Mouse (Mus musculus): ENCODE data around the gene Ptprn2. TPM values are rescaled to one million over a fixed set of nuclear protein-coding genes. Genes with fewer than 3 reads are reported as not detected.

Gene Ptprn2
- total and polyA plus RNA-seq, 3 experiments, result 0.22 TPM; not detected in 2

DNA sequence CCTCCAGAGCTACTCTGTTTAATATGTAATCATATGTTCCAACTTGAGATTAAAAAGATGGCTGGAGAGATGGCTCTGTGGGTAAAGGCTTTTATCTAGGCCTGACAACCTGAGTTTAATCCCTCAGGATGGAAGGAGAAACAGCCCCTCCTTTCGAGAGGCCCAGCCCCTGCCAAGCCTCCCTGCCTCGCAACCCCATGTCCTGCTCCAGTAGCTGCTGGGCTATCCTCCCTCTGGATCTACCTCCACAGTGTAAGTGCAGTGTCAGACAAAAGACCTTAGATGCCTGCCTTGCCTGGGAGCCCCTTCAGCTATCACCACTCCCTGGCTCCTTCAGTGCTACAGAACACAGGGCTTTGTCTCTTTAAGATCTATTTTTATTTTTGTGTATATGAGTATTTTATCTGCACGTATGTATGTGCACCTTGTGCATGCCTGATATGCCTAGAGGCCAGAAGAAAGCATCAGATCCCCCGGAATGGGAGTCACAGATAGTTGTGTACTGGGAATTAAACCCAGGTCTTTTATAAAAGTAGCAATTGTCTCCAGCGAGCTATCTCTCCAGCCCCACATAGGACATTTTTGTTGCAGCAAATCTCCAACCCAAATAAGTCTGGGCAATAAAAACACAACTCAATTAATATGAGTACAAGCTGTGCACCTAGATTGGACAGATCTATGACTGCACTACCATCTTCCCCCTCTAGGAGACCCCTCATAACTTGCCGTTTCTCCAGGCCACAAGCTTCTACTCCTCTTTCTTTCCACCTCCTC lies 775.1 kb downstream of the Ptprn2 start:
- TF ChIP-seq CTCF (IDR thresholded peaks at IDR 0.05; ENCODE audit: low read depth, low read length), result no peak
- no peak for TF ChIP-seq GATA2 (IDR thresholded peaks at IDR 0.05; ENCODE audit: borderline replicate concordance, low read depth, low read length)
- TF ChIP-seq POLR2AphosphoS5 (IDR thresholded peaks at IDR 0.05; ENCODE audit: insufficient replicate concordance, low read depth, low read length), result no peak
- H3K9me3 ChIP-seq (replicated peaks), result peaks cover 74% of the 10 kb centered on the region
- DNase-seq (ENCODE audit: low spot score) (no peak), ATAC-seq (ENCODE audit: extremely low read depth, insufficient number of reproducible peaks, low FRiP score, poor library complexity, severe bottlenecking) (no peak)
- H3K4me3 ChIP-seq (ENCODE audit: low read depth, low read length), result no peak overlapping the region
- H3K27me3 ChIP-seq (ENCODE audit: insufficient read depth, low read length), result no peaks in the 10 kb centered on the region
- no peaks in the 10 kb centered on the region for H3K4me1 ChIP-seq (ENCODE audit: insufficient read depth, low read depth, low read length)
- no peaks in the 10 kb centered on the region for H3K36me3 ChIP-seq (replicated peaks)

DNA sequence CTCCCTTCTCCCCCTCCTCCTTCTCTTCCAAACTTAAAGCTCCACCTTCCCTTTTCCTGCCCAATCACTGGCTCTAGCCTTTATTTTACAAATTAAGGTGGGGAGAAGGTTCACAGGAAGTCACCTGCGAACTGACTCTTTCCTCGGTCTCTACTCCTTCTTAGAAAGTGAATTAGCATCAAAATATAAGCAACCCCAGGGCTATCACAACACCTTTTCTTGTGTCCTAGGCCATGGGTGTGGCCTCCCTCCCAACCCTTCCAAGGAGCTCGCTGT lies 775.6 kb downstream of the Ptprn2 start:
- H3K27me3 ChIP-seq (ENCODE audit: insufficient read depth, low read length), result no peaks in the 10 kb centered on the region
- DNase-seq (ENCODE audit: low spot score), result no peak
- no peak for TF ChIP-seq GATA1 (IDR thresholded peaks at IDR 0.05; ENCODE audit: borderline replicate concordance, low read length)
- no peak for TF ChIP-seq POLR2AphosphoS5 (IDR thresholded peaks at IDR 0.05; ENCODE audit: insufficient replicate concordance, low read depth, low read length)
- no peak for TF ChIP-seq CTCF (IDR thresholded peaks at IDR 0.05; ENCODE audit: low read depth, low read length)
- no peak for TF ChIP-seq GATA2 (IDR thresholded peaks at IDR 0.05; ENCODE audit: borderline replicate concordance, low read depth, low read length)
- TF ChIP-seq TAL1 (conservative IDR thresholded peaks at IDR 0.05; ENCODE audit: low read depth, low read length), result no peak
- H3K9me3 ChIP-seq (replicated peaks), result peaks cover 72% of the 10 kb centered on the region
- no peak for ATAC-seq (ENCODE audit: extremely low read depth, insufficient number of reproducible peaks, low FRiP score, poor library complexity, severe bottlenecking)
- no peaks in the 10 kb centered on the region for H3K4me1 ChIP-seq (ENCODE audit: insufficient read depth, low read depth, low read length)
- H3K4me3 ChIP-seq (ENCODE audit: low read depth, low read length), result no peak overlapping the region
- H3K36me3 ChIP-seq (replicated peaks), result no peaks in the 10 kb centered on the region

DNA sequence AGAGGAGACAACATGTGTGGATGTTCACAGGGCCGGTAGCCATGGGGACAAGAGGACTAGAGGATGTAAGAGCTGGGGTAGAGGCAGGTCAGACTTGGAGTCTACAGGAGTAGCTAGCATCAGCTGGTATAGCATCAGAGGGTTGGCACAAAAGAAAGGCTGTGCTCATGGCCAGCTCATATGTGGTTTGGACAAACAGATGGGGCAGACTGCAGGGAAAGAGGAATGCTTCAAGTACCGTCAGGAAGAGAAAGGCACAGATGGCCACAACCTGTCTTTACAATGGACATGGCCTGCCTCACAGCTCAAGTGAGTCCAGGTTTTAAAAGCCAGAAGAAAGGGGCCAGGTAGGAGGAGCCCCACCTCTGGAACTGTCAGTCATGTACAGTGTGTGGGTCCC lies 776.5 kb downstream of the Ptprn2 start:
- Histone ChIP-seq H3K4me3 (ENCODE audit: low read depth, low read length) (no peak overlapping the region), H3K4me1 (ENCODE audit: insufficient read depth, low read depth, low read length) (no peaks in the 10 kb centered on the region), H3K9me3 (replicated peaks) (peaks cover 72% of the 10 kb centered on the region), H3K27me3 (ENCODE audit: insufficient read depth, low read length) (no peaks in the 10 kb centered on the region), H3K36me3 (replicated peaks) (no peaks in the 10 kb centered on the region)
- DNase-seq (ENCODE audit: low spot score) (no peak), ATAC-seq (ENCODE audit: extremely low read depth, insufficient number of reproducible peaks, low FRiP score, poor library complexity, severe bottlenecking) (no peak)
- TF ChIP-seq GATA2 (IDR thresholded peaks at IDR 0.05; ENCODE audit: borderline replicate concordance, low read depth, low read length) (no peak), POLR2AphosphoS5 (IDR thresholded peaks at IDR 0.05; ENCODE audit: insufficient replicate concordance, low read depth, low read length) (no peak), TAL1 (conservative IDR thresholded peaks at IDR 0.05; ENCODE audit: low read depth, low read length) (no peak), CTCF (IDR thresholded peaks at IDR 0.05; ENCODE audit: low read depth, low read length) (no peak), GATA1 (IDR thresholded peaks at IDR 0.05; ENCODE audit: borderline replicate concordance, low read length) (no peak)

DNA sequence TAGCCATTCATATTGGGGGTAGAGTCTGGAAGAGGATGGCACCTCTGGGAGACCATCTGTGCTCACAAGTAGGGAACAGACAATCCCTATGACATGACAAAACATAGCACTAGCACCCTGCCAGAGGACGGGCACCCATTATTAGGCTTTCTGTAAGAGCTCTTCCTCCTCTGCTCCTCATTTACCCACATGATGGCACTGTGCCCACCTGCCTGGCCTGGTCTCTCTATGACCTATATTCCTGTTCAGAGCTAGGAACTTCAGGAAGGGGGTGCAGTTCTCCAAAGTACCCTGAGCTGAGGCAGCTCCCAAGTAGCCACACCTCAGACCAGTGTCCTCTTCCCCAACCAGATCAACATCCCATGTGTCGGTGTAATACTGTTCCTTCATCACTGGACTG lies 777.6 kb downstream of the Ptprn2 start:
- TF ChIP-seq POLR2AphosphoS5 (IDR thresholded peaks at IDR 0.05; ENCODE audit: insufficient replicate concordance, low read depth, low read length), result no peak
- no peak for TF ChIP-seq GATA1 (IDR thresholded peaks at IDR 0.05; ENCODE audit: borderline replicate concordance, low read length)
- no peak for TF ChIP-seq CTCF (IDR thresholded peaks at IDR 0.05; ENCODE audit: low read depth, low read length)
- TF ChIP-seq GATA2 (IDR thresholded peaks at IDR 0.05; ENCODE audit: borderline replicate concordance, low read depth, low read length), result no peak
- TF ChIP-seq TAL1 (conservative IDR thresholded peaks at IDR 0.05; ENCODE audit: low read depth, low read length), result no peak
- no peak overlapping the region for H3K4me3 ChIP-seq (ENCODE audit: low read depth, low read length)
- no peaks in the 10 kb centered on the region for H3K27me3 ChIP-seq (ENCODE audit: insufficient read depth, low read length)
- no peak for ATAC-seq (ENCODE audit: extremely low read depth, insufficient number of reproducible peaks, low FRiP score, poor library complexity, severe bottlenecking)
- no peaks in the 10 kb centered on the region for H3K4me1 ChIP-seq (ENCODE audit: insufficient read depth, low read depth, low read length)
- H3K9me3 ChIP-seq (replicated peaks), result peaks cover 68% of the 10 kb centered on the region
- no peaks in the 10 kb centered on the region for H3K36me3 ChIP-seq (replicated peaks)
- no peak for DNase-seq (ENCODE audit: low spot score)

DNA sequence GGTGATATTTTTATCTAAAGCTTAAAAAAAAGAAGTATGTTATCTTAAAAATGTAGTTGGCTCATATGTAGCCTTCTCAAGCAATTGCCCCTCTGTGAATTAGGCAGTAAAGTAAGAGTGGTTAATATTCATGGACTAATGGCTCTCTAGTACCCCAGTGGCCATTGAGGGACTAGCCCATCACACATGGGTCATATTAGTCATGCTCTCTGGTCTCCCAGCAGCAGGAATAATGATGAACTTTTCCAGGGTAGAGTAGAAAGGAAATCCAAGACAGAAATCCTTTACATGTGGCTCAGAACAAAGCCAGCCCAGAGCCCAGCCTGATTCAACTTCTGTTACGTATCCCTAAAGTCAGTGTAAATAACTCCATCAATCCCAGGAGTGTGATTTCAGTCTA lies 779.7 kb downstream of the Ptprn2 start:
- no peaks in the 10 kb centered on the region for H3K4me1 ChIP-seq (ENCODE audit: insufficient read depth, low read depth, low read length)

DNA sequence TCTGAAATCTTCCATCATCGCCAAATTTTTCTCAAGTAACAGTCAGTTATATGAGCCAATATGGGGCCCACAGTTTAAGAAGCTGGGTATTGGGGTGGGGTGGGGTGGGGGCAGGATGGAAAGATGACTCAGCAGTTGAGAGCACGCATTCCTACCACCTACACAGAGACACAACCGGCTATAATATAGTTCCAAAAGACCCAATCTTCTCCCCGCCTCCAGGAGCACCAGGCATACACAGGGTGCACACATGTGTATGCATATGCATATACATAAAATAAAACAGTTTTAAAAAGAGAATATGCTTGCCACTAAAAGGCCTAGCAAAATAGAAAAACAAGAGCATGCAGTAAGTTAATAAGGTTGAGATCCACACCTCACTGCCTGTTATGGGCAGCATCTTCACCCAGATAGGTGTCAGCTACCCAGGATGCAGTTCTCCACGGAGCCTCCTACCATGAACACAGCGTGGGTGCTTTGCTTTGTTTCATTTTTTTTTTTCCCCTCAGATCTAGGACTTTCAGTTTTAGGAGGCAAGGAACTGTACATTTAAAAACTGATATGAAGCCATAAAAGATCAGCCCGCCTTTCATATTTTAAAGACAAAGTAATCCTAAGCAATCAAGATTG lies 783.1 kb downstream of the Ptprn2 start:
- Histone ChIP-seq H3K9me3 (replicated peaks) (peaks cover 65% of the 10 kb centered on the region), H3K36me3 (replicated peaks) (no peaks in the 10 kb centered on the region), H3K4me1 (ENCODE audit: insufficient read depth, low read depth, low read length) (no peaks in the 10 kb centered on the region), H3K4me3 (ENCODE audit: low read depth, low read length) (no peak overlapping the region), H3K27me3 (ENCODE audit: insufficient read depth, low read length) (no peaks in the 10 kb centered on the region)
- ATAC-seq (ENCODE audit: extremely low read depth, insufficient number of reproducible peaks, low FRiP score, poor library complexity, severe bottlenecking) (no peak), DNase-seq (ENCODE audit: low spot score) (no peak)
- TF ChIP-seq CTCF (IDR thresholded peaks at IDR 0.05; ENCODE audit: low read depth, low read length) (no peak), GATA1 (IDR thresholded peaks at IDR 0.05; ENCODE audit: borderline replicate concordance, low read length) (no peak), POLR2AphosphoS5 (IDR thresholded peaks at IDR 0.05; ENCODE audit: insufficient replicate concordance, low read depth, low read length) (no peak)

More for the DNA sequence above, 779.7 kb downstream of the Ptprn2 start:
- TF ChIP-seq GATA1 (IDR thresholded peaks at IDR 0.05; ENCODE audit: borderline replicate concordance, low read length) (no peak), TAL1 (conservative IDR thresholded peaks at IDR 0.05; ENCODE audit: low read depth, low read length) (no peak), GATA2 (IDR thresholded peaks at IDR 0.05; ENCODE audit: borderline replicate concordance, low read depth, low read length) (no peak), POLR2AphosphoS5 (IDR thresholded peaks at IDR 0.05; ENCODE audit: insufficient replicate concordance, low read depth, low read length) (no peak), CTCF (IDR thresholded peaks at IDR 0.05; ENCODE audit: low read depth, low read length) (no peak)
- peaks cover 68% of the 10 kb centered on the region for H3K9me3 ChIP-seq (replicated peaks)
- H3K4me3 ChIP-seq (ENCODE audit: low read depth, low read length), result no peak overlapping the region
- no peaks in the 10 kb centered on the region for H3K36me3 ChIP-seq (replicated peaks)
- ATAC-seq (ENCODE audit: extremely low read depth, insufficient number of reproducible peaks, low FRiP score, poor library complexity, severe bottlenecking) (no peak), DNase-seq (ENCODE audit: low spot score) (no peak)
- H3K27me3 ChIP-seq (ENCODE audit: insufficient read depth, low read length), result no peaks in the 10 kb centered on the region
